Mouse (Mus musculus) effector memory CD4-positive, alpha-beta T cell, adult 7 months (primary cell): Measurements from ENCODE around the gene Lactbl1. TPM values are rescaled to one million over a fixed set of nuclear protein-coding genes. Genes with fewer than 3 reads are reported as not detected.

Experiments
- polyA plus RNA-seq: library from polyadenylated mRNA; unstranded; fragments of 100-300 nt; shearing (Covaris generic); gene quantifications from one replicate; pipeline ENCODE4 v1.2.1, GENCODE M21; 2017

The Lactbl1 gene
- polyA plus RNA-seq: 0.21 TPM

DNA sequence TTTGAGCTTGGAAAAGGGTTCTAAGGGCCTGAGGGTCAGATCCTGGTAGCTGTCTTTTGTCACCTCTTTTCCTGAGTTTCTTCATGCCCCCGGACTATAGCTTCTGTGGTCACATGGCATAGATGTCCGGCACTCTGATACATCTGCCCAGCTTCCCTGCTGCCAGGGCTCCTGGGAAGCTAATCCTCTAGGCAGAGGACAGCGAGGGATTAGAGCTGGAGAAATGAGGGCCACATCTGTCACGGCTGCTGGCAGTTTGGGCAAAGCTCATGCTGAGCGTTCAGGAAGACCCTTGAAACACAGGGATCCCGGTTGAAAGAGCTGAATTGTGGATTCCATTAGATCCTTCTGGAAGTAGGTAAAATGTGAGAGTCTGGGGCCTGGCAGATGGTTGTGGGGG is at the start of gene Lactbl1:
Gene Lactbl1, plus strand, starts transcription at position 234 of the 400 bp plus-strand sequence.

DNA sequence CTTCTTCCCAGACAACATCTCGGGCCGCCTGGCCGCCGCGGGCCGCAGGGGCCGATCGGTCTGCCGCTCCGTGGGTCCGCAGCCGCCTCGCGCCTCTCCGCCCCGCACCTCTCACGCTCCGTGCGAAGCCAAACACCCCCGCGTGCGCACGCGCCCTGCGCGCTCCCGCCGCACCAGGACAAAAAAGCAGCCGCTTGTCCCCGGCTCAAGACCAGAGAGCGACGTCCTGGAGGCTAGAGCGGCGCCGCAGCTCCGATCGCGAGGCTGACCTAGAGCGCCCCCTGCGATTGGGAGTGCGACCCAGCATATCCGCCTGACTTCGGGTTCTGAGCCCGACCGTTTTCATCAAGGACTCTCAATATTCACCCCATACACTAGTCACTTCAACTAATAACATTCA is 19.9 kb upstream of the Lactbl1 start, which contains the start of gene Kdm1a:
Gene Kdm1a, minus strand, starts transcription at position 156 of the 400 bp plus-strand sequence.

DNA sequence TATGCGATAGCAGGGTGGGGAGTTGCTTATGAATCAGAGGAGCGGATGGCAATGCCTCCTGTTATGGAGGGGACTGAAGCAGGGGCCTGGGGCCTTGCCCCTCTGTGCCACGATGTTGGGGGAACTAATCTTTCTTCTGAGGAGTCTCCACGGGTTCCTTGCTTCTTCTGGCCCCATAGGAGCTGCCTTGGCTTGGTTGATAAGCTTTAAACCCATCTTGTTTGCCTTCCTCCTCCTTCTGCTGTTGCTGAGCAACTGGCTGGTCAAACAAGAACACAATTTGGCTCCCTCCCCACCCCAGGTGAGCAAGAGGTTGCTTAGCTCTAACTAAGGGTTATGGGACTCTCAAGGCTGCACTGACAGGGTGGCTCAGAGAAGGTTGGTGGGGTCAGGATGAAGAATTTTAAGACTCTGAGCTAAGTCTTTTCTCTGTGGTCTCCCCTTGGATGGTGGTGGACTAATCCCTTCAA is 12.0 kb upstream of the Lactbl1 start, which contains the start of gene Tex46:
Gene Tex46, plus strand, starts transcription at position 51 of the 470 bp plus-strand sequence.

Other genes starting within 250 kb of the Lactbl1 start
- gene Htr1d, start 199.1 kb upstream of the Lactbl1 start, polyA plus RNA-seq: 0.77 TPM
- not detected for gene 6030445D17Rik, start 160.4 kb upstream of the Lactbl1 start, polyA plus RNA-seq
- gene Luzp1, start 152.9 kb upstream of the Lactbl1 start, polyA plus RNA-seq: 14.3 TPM
- 64.9 TPM for gene Kdm1a, start 19.9 kb upstream of the Lactbl1 start, polyA plus RNA-seq
- not detected for gene Tex46, start 12.2 kb upstream of the Lactbl1 start, polyA plus RNA-seq
- 0.12 TPM for gene Ephb2, start 213.4 kb downstream of the Lactbl1 start, polyA plus RNA-seq